Mouse (Mus musculus) right cerebral cortex, adult 18-20 months (tissue): ENCODE measurements around the gene Kctd2.
"Not testable (repeated sequence)": the region's sequence is repeated elsewhere in the genome, so short reads cannot be mapped to it uniquely, and the experiment has no call there.

Experiments
- DNase-seq: peaks from one replicate; pipeline ENCODE4 v3.0.0; 2022; ENCODE audit warnings: mixed read lengths

Kctd2 gene

DNA sequence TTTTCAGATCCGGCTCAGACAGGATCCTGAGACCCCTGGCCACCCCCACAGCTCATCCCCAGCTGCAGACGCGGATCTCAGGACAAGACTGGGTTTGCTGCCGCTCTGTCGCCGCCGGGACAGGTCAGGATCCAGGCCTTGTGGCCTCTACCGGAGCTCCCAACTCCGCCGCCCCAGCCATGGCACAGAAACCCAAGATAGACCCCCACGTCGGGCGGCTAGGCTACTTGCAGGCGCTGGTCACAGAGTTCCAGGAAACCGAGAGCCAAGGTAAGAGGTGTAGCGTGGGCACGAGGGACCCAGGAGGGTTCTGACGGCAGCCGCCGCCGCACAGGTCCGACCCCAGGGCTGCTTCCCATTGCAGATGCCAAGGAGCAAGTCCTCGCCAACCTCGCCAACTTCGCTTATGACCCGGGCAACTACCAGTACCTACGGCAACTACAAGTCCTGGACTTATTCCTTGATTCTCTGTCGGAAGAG is 55.9 kb downstream of the Kctd2 start:
- no peak for DNase-seq

DNA sequence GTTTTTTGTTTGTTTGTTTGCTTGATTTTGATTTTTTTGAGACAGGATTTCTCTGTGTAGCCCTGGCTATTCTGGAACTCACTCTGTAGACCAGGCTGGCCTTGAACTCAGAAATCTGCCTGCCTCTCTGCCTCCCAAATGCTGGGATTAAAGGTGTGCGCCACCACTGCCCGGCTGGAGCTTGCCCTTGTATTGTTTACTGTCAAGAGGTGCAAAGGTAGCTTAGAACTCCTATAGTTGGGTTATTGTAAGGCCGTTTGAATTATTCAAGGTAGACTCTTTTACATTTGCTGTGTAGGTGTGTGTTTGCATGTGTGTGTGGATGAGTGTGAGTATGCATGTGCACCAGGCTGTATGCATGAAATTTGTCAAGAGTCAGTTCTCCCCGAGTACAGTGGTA is 56.7 kb downstream of the Kctd2 start:
- DNase-seq, result not testable (repeated sequence)

DNA sequence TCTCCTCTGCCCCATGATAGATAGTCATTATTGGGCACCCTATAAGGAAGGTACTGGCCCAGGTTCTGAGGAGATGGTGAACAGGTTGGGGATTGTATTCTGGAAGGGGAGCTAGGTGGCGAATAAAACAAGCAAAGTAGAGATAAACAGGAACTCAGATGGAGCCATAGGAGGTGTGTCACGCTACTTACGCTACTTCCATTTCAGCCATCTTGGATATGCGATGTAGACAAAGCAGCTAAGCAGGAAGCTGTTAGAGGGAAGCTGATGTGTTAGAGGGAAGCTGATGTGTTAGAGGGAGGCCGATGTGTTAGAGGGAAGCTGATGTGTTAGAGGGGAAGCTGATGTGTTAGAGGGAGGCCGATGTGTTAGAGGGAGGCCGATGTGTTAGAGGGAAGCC is 57.5 kb downstream of the Kctd2 start:
- not testable (repeated sequence) for DNase-seq

DNA sequence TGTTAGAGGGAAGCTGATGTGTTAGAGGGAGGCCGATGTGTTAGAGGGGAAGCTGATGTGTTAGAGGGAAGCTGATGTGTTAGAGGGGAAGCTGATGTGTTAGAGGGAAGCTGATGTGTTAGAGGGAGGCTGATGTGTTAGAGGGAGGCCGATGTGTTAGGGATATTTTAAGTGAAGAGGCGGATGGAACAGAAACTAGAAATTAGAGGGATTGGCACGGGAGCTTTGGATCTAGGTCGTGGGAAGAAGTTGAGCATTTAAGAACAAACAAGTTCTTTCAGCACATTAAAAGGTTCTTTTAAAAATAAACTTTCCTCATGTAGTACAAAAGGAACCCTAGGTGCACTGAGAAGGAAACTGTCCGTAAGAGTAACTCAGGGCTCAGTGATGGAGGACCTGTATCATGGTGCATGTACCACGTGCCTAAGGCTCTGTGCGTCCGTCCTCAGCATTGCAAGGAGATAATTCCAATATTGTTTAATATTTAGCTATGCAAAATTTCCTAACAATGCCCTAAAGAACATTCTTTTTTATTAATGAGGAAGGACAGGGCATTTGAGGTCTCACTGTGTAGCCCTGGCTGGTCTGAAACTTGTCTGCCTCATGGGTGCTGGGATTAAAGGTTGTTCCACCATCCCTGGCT is 58.5 kb downstream of the Kctd2 start:
- DNase-seq, result no peak
